Mouse (Mus musculus) brain, embryonic 18.5 days (tissue): ENCODE results near the gene Gm42517.

ENCODE experiments used
- DNase-seq: peaks from one replicate; pipeline ENCODE4 v3.0.0-alpha.2; 2012; ENCODE audit warnings: low read depth, low spot score

Gene Gm42517

DNA sequence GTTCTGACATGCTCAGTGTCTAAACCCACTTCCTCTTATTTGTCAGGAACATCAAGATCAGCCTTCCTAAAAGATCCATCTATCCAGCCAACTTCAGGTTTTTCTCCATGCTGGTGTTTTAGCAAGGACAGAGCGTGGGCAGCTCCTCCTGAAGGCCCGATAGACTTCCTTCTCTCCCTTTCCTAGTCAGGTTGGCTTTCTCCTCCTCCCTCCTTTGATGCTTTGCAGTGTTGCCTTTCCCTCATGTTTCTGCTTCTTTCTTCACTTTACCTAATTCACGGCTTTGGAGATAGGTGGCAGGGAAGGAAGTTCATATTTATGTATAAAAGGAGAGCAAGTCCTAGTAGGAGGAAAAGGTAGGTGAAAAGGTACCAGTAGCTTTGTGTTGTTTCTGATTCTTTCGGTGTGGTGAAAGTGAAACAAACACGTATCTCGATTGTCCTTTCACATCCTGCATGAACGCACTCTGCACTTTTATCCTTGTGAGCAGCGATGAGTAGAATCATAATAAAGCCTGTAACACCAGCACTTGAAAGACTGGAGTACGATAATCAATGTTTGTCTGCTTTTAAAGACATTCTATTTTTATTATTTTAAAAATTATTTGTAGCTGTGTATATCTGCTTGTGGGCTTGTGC is 18.1 kb downstream of the Gm42517 start:
- no peak for DNase-seq

- DNase-seq = no peak
These were observed 19.9 kb downstream of the Gm42517 start for GRCm38 (mm10) chr5:108347843-108348242.

DNA sequence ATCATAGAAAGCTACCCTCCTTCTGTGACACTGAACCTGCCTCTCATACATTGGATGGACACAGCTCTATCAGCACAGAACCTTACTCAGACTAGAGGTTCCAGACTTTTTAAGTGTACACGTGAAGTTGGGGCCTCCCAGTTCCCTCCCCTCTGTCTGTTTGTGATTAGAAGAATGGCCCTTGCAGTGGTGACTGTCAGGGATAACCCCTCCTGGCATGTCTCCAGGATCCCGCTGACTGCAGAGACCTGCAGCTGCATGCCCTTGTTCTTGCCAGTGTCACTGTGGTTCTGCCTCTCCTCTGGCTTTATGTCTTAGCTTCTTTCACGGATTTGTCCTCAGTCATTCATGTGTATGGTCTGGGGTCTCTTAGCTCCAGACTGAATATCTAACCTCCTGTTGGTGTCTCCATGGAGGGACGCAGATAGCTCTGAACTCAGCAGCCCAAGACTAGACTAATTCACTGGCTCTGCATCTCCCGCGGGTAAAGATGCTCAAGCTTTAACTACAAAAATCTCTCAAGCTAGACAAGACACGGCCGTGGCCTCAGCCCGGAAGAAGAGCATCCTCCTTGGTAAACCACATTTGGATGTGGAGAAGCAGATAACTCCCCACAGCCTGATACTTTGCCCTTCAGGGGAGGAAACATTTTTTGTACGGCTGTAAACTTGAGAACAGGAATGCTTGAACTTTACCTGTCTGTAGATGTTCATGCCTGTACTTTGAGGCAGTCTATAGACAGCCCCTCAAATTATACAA is 22.2 kb downstream of the Gm42517 start:
- no peak for DNase-seq

DNA sequence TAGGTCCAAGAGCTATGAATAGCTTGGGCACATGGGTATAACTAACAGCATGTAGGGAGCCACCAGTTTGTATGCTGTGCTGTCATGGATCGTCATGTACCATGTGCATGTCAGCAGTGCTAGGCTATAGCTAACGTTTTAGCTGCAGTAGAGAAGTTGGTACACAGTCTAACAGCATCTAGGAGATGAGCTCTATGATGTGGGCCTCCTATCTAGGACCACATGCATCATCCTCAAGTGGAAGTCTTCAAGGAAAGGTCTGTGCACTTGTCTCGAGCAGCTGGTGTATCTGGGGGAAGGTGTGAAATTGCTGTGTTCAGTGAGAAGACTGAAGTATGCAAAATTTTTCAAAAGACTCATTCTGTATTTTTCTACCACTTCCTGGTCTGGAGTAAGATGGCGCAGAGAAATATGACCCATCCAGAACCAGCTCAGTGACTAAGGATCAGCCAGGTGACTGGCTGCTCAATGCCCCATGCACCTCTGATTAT is 24.0 kb downstream of the Gm42517 start:
- DNase-seq = no peak

DNA sequence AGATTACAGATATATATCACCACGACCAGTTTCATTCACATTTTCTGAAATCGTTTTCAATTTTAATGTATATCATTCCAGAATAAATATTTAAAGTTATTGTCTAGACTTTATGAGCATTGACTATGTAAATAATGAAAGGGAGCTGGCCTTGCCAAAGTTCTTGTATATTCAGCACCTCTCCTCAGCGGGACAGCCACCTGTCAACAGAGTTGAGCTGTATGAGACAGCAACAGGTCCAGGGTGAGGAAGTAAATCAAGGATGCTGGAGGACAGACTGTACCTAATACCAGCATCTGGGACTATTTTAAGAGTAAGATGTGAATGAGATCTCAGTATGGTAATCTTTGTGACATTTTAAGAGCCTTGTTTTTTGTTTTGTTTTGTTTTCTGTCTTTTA is 29.7 kb downstream of the Gm42517 start:
- no peak for DNase-seq

DNA sequence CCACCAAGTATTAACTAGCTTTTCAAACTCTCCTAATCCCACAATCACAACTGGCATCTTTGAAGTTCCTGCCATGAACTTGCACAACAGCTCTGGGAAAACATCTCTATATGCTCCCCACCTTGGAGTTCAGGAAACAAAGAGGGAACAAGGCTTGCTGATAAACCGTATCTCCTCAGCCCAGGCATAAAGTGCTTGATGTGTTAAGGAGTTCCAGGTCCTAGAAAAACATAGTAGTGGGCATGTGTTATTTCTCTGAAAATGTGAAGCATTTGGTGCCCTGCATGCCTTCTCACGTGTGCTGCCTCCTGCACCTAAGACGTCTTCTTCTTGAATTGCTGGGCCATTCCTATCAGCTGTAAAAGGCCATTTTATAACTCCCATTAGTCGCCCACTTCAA is 30.3 kb downstream of the Gm42517 start:
- no peak for DNase-seq

- DNase-seq = no peak
These were observed 36.7 kb downstream of the Gm42517 start for GRCm38 (mm10) chr5:108331051-108331450.
